Mouse (Mus musculus): ENCODE data around the gene P2ry10b.

The P2ry10b gene

DNA sequence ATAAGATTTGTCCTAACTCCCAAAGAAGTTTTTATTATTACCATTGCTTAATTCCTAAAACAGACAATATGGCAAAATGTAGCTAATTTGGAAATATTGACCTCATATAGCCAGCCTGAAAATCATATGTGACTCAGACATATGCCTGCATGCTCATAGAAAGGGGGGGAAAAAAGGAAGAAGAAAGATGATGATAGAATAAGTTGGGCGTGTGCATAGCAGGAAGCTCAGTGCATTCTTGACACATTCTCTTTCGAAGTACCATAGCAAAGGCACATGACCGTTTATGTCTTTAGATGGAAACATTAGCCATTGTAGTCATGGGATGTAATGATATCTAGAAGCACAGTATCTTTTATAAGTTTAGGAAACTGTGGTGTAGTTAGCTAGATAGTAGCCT is at the start of gene P2ry10b:
Gene P2ry10b (plus strand): TSS at position 247 of the 400 bp plus-strand sequence.
- in situ Hi-C loops (cut with MboI, MseI) = loop anchor here (5.0 kb wide), 1 partner anchor 61 kb away; the partner anchor contains the start of gene P2ry10

DNA sequence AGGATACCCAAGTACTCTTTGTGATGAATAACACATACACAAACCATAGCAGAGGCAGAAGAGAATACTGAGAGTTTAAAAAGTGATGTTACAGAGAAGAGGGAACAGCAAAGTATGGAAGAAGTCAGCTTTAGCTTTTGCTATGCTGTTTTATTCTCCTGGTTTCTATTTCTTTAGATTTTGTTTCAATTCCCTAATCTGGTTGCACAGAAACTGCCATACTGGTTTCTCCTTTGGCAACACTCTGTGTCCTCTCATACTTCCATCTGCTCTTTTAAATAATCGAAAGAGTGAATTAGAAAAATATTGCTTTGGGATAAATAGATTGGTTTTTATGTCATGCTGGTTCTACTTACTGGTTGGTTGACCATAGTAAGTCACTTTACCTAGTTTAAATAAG is 32.4 kb upstream of the P2ry10b start:
- in situ Hi-C loops (cut with MboI, MseI) = no loop called here

- in situ Hi-C loops (cut with MboI, MseI) = no loop called here
These were observed 31.7 kb upstream of the P2ry10b start for GRCm38 (mm10) chrX:107116987-107117386.

- in situ Hi-C loops (cut with MboI, MseI) = no loop called here
These were observed 5.5 kb upstream of the P2ry10b start for GRCm38 (mm10) chrX:107143184-107143583.

DNA sequence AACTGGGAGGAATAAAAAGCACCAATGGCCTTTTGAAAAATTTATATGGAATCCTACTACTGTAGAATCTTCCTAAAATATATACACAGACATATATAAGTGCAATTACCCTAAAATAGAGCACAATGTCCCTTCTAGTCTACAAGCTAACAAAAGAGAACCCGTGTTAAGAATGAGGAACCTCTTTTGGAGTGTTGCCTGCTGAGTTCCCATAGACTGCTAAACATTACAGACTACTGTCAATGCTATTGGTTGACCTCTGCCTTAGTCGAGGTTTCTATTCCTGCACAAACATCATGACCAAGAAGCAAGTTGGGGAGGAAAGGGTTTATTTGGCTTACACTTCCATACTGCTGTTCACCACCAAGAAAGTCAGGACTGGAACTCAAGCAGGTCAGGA is 4.8 kb upstream of the P2ry10b start:
- in situ Hi-C loops (cut with MboI, MseI) = no loop called here

- in situ Hi-C loops (cut with MboI, MseI) = loop anchor here (5.0 kb wide), 1 partner anchor 62 kb away; the partner anchor contains the start of gene P2ry10
These were observed 765 bp downstream of the P2ry10b start for GRCm38 (mm10) chrX:107149391-107149993.

- in situ Hi-C loops (cut with MboI, MseI) = loop anchor here (25.0 kb wide), 1 partner anchor 663 kb away; the partner anchor contains the start of gene Fndc3c1
These were observed 1.3 kb downstream of the P2ry10b start for GRCm38 (mm10) chrX:107150027-107150426.

GRCm38 (mm10) chrX:107150752-107151515 is 2.2 kb downstream of the P2ry10b start:
- in situ Hi-C loops (cut with MboI, MseI) = loop anchor here (25.0 kb wide), 1 partner anchor 664 kb away; the partner anchor contains the start of gene Fndc3c1

DNA sequence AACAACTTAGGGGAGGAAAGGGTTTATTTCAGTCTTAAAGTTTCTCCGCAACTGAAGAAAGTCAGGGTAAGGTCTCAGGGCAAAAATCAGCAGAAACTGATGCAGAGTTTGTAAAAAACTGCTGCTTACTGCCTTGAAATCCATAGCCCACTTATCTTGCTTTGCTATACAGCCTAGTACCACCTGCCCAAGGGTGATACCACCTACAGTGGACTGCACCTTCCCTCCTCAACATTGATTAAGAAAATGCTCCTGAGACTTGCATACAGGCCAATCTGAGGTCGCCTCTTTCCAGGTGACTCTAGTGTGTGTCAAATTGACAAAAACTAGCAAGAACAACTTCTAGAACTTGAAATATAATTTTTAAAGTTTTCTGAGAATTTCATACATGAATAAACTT is 7.3 kb downstream of the P2ry10b start:
- in situ Hi-C loops (cut with MboI, MseI) = loop anchor here (25.0 kb wide), 1 partner anchor 669 kb away; the partner anchor contains the start of gene Fndc3c1

DNA sequence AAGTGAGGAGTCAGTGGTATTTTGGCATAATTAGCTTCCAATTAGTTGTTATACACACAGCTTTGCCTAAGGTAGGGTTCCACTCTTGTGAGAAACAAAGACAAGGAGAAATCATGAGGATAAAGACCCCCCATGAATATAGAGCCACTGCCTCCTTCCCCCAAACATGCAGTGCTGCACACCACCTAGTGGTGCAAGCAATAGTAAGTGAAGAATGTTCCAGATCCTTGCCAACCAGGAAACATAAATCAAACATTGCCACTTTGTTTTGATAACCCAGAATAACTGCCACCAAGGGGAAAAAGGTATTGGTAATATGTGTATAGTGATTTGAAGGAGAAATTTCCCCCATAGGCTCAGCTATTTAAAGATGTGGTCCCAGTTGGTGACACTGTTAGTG is 11.8 kb downstream of the P2ry10b start:
- in situ Hi-C loops (cut with MboI, MseI) = loop anchor here (25.0 kb wide), 1 partner anchor 673 kb away; the partner anchor contains the start of gene Fndc3c1

- in situ Hi-C loops (cut with MboI, MseI) = loop anchor here (25.0 kb wide), 1 partner anchor 681 kb away; the partner anchor contains the start of gene Fndc3c1
These were observed 19.6 kb downstream of the P2ry10b start for GRCm38 (mm10) chrX:107168281-107168680.

DNA sequence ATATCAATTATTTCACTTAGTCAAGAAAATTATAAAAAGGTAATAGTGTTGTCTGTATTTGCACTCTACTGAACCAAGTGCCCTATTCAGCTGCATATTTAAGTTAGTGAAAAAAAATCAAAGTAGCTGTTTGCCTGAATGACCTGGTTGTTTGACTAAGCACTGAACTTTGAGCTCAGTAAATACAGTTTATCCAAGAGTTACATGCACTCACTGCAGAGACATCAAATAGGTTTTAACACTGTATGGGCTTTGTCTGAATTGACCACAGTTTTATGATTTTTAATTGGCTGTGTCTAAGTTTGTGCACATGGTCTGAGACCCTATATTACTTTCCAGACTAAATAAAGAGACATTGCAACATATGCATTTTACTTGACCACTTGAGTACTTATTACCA is 20.4 kb downstream of the P2ry10b start:
- in situ Hi-C loops (cut with MboI, MseI) = loop anchor here (25.0 kb wide), 1 partner anchor 682 kb away; the partner anchor contains the start of gene Fndc3c1

DNA sequence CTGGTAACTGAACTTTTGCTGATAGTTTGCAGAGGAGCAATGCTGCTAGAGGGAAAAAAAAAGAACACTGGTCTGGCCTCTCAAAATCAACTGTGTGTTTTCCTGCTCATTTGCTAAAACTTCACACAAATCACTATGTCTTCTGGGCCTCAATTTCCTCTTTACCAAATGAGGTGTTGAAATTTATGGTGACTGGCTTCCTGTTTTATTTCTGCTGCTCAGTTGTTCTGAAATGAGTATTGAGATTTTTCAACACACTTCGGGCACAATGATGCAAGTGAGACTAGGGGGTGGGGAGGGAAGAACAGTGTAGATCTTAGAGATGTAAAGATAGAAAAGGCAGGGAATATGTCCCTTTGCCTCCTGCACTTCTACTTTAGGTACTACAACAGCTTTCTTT is 30.0 kb downstream of the P2ry10b start:
- in situ Hi-C loops (cut with MboI, MseI) = no loop called here

DNA sequence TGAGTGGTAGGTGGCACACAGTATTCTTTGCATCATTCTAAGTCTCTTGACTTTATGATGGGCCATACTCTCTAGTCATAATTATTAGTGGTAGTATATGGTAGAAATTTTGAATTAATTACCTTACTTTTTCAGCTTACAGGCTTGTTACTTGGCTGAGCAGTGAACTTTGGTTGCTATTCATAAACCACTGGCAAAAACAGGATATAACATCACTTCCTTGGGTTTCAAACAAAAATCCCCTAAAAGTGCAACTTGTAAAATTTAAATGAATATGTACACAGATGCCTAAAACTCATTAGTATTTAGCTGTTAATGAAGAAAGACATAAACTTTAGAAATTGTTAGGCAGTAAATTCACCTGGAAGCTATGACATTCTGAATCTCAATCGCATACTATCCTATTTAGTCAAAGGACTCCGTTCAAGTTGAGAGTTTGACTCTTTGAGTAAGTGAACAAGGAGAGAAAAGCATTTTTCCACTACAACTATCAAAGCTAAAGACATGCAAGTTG is 68.9 kb downstream of the P2ry10b start:
- in situ Hi-C loops (cut with MboI, MseI) = no loop called here

All from T-helper 2 cell (primary cell).